Mouse (Mus musculus) heart, adult 9 months (tissue): Measurements from ENCODE around the gene Gm3460.
"Not testable (repeated sequence)": the region's sequence is repeated elsewhere in the genome, so short reads cannot be mapped to it uniquely, and the experiment has no call there.

Experiments
- DNase-seq, 2 experiments: peaks; one replicate each; pipeline ENCODE4 v3.0.0; 2022; ENCODE audit warnings: low spot score in 2 of 2

Gm3460 gene

GRCm38 (mm10) chr14:6622318-6622717 lies at the start of gene Gm3460:
Gene Gm3460 (minus strand): TSS chr14:6622418.
- DNase-seq: not testable (repeated sequence)

- peak in 1 of 2 experiments; percentile 1 for DNase-seq
Measured at GRCm38 (mm10) chr14:6606436-6606835, 15.8 kb downstream of the Gm3460 start.

- not testable (repeated sequence) for DNase-seq
Measured at GRCm38 (mm10) chr14:6605004-6605403, 17.2 kb downstream of the Gm3460 start.

- DNase-seq: peak in 1 of 2 experiments; percentile 1
Measured at GRCm38 (mm10) chr14:6604551-6604950, 17.7 kb downstream of the Gm3460 start.

GRCm38 (mm10) chr14:6590513-6590912 lies 31.7 kb downstream of the Gm3460 start, which contains the start of gene Gm3629:
Gene Gm3629 (minus strand): TSS chr14:6590613.
- not testable (repeated sequence) for DNase-seq
